In genomic region chr9:79792841-79793835, GRCm38 (mm10) we compare ENCODE assay signal across 8 mouse cellular contexts. TPM values are rescaled to one million over a fixed set of nuclear protein-coding genes. Genes with fewer than 3 reads are reported as not detected.
A peak's percentile ranks its signal among the peaks of the same experiment; 100 is the strongest.
DNase-seq lines count a peak whose midpoint lies in the region; ATAC-seq lines count a peak whose summit lies in the region.

Tmem30a (minus strand) TSS chr9:79793507.

- peak within 1 kb of the TSS; percentile 90 for H3K27ac ChIP-seq in hindbrain, embryonic 12.5 days

- H3K9ac ChIP-seq in hindbrain, embryonic 12.5 days, result peak within 1 kb of the TSS; percentile 89

- peak within 1 kb of the TSS; percentile 89 for H3K4me3 ChIP-seq in hindbrain, embryonic 12.5 days

- peak within 1 kb of the TSS; percentile 70 for H3K4me2 ChIP-seq in hindbrain, embryonic 12.5 days (replicated peaks)

- under 1% methylated on average over 90 of the region's 91 CpGs for WGBS in hindbrain, embryonic 12.5 days

- peak; percentile 98 for DNase-seq in NIH3T3 (ENCODE audit: low read depth)
- DNase-seq in cerebellum, postnatal 10 days, result peak; percentile 96 to 98
- peak; percentile 94 to 96 for DNase-seq in frontal cortex, postnatal 10 days (ENCODE audit: low spot score in 2 of 2)
- peak; percentile 92 to 97 for DNase-seq in layer of hippocampus, postnatal 14 days (ENCODE audit: low spot score in 2 of 2)
- peak; percentile 93 for DNase-seq in lung, postnatal 14 days
- DNase-seq in retina, adult 2 months (ENCODE audit: low read depth, low spot score), result peak; percentile 98
- peak; percentile 87 to 90 for DNase-seq in thymus, postnatal 36 days

- H3K36me3 ChIP-seq in hindbrain, embryonic 12.5 days, result no peaks in the 10 kb centered on the region

- peak; percentile 98 for ATAC-seq in hindbrain, embryonic 12.5 days (ENCODE audit: low FRiP score)

- H3K4me1 ChIP-seq in hindbrain, embryonic 12.5 days, result peaks cover 20% of the 10 kb centered on the region

- no peaks in the 10 kb centered on the region for H3K27me3 ChIP-seq in hindbrain, embryonic 12.5 days

- H3K9me3 ChIP-seq in hindbrain, embryonic 12.5 days (replicated peaks), result no peaks in the 10 kb centered on the region

RNA-seq across cellular contexts. Expression of gene Tmem30a, which starts in this region (rescaled TPM):
- 101 and 104 TPM in 2 replicates for polyA plus RNA-seq in hindbrain, embryonic 12.5 days (2016; fragmentation: Nextera tagmentation; extraction: Ambion mirVana)
- total RNA-seq in layer of hippocampus, postnatal 14 days (2021), result 100 to 1,000 TPM; 203 to 209 TPM

Comparison
In these comparisons a context has a peak if more than half of its experiments do, and no peak if none do; other contexts are left out.
1. Peak in every context shown above with its lines: DNase-seq, ATAC-seq, H3K4me3 ChIP-seq and H3K27ac ChIP-seq.